Mouse (Mus musculus) lung, adult 2 months (tissue): ENCODE measurements around the gene Numbl. TPM values are rescaled to one million over a fixed set of nuclear protein-coding genes. Genes with fewer than 3 reads are reported as not detected.
A peak's percentile ranks its signal among the peaks of the same experiment; 100 is the strongest.

Source experiments
- DNase-seq: peaks from one replicate; pipeline ENCODE4 v3.0.0; 2022
- H3K4me1 ChIP-seq: fragments of 200-500 bp; 2 replicates; pipeline ENCODE4 v1.6.1; 2011; ENCODE audit warnings: low read length; ENCODE audit not compliant: control insufficient read depth, insufficient read depth
- H3K4me3 ChIP-seq: fragments of 200-500 bp; replicated peaks from 2 replicates; pipeline ENCODE3; 2011; ENCODE audit warnings: low read depth, mild to moderate bottlenecking, control low read depth, low read length; ENCODE audit errors: extremely low read depth
- CTCF ChIP-seq: fragments of 200-500 bp; IDR thresholded peaks from 2 replicates; pipeline ENCODE4 v1.5.1; 2011; ENCODE audit warnings: mild to moderate bottlenecking, low read length, control low read depth; ENCODE audit not compliant: insufficient read depth
- POLR2A ChIP-seq: fragments of 200-500 bp; IDR thresholded peaks from 2 replicates; pipeline ENCODE4 v1.6.1; 2011; ENCODE audit warnings: low read depth, mild to moderate bottlenecking, control low read depth, low read length, borderline replicate concordance; ENCODE audit errors: extremely low read depth
- WGBS: fragments of 180-500 bp; shearing (Covaris S2); methylation state at CpG from one replicate; pipeline ENCODE4 v1.1.7; 2018; 5-methylcytosine and 5-hydroxymethylcytosine counted together
- polyA plus RNA-seq: library from polyadenylated mRNA; depleted of rRNA; stranded (reverse); fragments of >200 nt; gene quantifications from 2 replicates; pipeline ENCODE4 v1.2.3, GENCODE M21; 2012; rRNA removed

Gene Numbl
- polyA plus RNA-seq, 1 experiment = 33.0 TPM

DNA sequence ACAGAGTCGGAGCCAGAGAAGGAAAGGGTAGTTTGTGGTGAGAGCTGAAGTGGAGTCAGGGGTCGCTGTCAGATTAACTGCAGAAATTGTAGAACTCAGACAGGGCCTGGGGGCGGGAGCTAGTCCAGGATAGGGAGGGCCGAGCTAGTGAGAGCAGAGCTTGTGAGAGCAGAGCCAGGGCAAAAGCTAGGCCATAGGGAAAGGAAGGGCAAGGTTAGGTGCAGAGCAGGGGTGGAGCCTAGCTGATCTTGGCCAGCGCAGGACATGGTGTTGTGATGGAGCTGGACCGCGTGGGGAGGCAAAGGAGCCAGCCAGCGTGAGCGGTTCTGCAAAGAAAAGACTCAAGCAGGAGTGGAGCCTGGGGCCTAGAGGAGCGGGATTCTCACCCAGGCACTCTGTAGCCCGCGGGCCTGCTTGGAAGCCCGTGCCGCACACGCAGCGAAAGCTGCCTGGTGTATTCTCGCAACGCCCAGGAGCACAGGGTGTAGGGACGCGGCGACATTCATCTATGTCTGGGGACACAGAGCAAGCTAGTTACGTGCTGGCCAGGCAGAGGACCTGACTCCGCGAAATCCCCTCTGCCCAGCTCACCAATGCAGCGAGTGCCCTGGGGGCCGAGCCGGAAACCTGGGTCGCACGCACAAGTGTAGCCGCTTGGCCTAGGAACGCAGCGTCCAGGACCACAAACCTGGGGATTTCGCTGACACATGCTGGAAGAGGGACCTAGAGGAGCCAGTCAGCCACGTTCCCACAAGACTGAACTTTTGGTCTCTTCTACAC is 68.1 kb downstream of the Numbl start:
- Histone ChIP-seq H3K4me3 (no peak overlapping the region), H3K4me1 (peaks cover 12% of the 10 kb centered on the region)
- 71% methylated on average over 34 of the region's 34 CpGs for WGBS
- TF ChIP-seq CTCF (no peak), POLR2A (no peak)
- peak; percentile 31 for DNase-seq

DNA sequence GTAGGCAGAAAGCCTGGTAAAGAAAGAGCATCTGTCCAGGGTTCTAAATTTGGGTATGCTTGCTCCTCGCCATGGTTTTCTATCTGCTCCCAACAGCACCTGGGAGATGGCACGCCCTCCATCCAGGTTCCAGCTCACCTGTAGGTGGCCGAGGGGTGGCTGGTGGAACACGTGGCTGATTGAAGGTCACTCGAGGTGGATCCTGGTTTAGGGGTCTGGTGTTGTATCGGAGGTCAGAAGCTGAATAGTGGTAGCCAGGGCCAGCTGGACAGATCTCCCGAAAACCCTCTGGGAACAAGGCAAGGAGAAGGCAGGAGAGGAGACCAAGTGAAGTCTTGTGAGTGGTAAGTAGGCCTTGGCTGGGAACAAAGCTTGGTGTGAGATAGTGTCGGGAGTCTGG is 69.3 kb downstream of the Numbl start:
- DNase-seq = no peak
- WGBS = 99% methylated on average over 8 of the region's 8 CpGs
- no peak overlapping the region for H3K4me3 ChIP-seq
- H3K4me1 ChIP-seq = peaks cover 14% of the 10 kb centered on the region
- no peak for TF ChIP-seq POLR2A
- no peak for TF ChIP-seq CTCF

DNA sequence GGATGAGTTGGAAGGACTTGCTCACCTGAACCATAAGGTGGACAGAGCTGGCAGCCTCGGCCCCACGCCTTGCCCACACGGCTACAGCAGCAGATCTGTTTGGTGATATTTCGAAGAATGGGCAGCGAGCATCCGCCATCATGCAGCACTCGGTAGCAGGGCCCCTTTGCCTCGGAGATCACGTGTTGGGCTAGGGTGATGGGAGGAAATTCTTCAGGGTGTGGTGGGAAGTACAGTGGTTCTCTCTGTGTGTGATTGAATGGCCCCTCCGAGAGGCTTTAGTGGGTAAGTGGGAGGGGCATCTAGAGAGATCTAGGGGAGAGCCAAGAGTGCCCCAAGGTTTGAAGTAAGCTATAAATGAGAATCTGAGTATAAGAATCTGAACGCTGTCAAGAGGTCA is 69.9 kb downstream of the Numbl start:
- H3K4me1 ChIP-seq = peaks cover 14% of the 10 kb centered on the region

DNA sequence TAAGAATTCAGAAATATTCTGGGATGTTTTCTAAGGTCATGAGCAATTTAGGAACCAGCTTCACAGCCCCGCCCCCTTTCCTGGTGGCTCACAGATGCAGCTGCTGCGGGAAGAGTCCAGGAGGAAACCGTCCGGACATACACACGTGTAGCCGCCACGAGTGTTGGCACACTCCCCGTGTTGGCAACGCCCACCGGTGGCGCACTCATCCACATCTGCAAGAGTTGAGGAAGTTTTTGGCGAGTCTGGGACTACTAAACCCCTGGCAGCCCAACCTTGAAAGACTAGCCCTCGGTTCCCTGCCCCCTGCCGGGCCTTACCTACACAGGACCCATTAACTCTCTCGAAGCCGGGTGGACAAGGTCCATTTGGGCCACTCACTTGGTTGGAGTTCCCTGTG is 70.4 kb downstream of the Numbl start:
- peaks cover 14% of the 10 kb centered on the region for H3K4me1 ChIP-seq
- H3K4me3 ChIP-seq = no peak overlapping the region
- DNase-seq = peak; percentile 25
- 31% methylated on average over 16 of the region's 16 CpGs for WGBS
- TF ChIP-seq POLR2A (no peak), CTCF (no peak)

More for the DNA sequence above, 69.9 kb downstream of the Numbl start:
- WGBS = 69% methylated on average over 11 of the region's 11 CpGs
- no peak for DNase-seq
- H3K4me3 ChIP-seq = no peak overlapping the region
- TF ChIP-seq POLR2A (no peak), CTCF (no peak)

DNA sequence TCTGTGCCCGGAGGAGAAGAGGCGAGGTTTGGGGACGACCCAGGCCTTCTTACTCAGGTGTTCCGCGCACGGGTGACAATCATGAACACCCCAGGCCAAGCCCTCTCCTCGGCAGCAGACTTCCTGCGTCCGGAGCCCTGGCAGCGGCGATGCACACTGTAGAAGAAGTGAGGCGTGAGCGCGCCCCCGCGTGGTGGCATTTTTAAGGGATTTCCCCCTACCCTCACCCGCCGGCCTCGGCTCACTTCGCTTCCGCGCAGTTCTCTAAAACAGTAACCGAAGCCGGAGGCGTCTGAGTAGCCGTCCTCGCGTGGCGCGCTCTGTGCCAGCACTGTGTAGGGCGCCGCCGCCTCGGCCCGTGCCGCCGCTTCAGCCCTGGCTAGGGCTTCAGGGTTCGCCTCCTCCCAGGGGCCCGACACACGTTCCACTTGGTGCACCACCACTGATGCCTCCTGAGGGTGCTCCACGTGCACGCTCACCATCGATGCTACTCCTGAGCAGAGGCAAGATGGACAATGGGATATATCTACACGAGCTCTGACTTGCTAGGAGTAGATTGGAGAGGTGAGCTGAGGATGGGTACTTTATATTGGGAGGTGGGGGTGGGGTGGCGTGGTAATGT is 71.2 kb downstream of the Numbl start:
- TF ChIP-seq CTCF (peak; percentile 55), POLR2A (no peak)
- WGBS = 10% methylated on average over 45 of the region's 45 CpGs
- H3K4me3 ChIP-seq = no peak overlapping the region
- peaks cover 14% of the 10 kb centered on the region for H3K4me1 ChIP-seq
- peak; percentile 89 for DNase-seq

DNA sequence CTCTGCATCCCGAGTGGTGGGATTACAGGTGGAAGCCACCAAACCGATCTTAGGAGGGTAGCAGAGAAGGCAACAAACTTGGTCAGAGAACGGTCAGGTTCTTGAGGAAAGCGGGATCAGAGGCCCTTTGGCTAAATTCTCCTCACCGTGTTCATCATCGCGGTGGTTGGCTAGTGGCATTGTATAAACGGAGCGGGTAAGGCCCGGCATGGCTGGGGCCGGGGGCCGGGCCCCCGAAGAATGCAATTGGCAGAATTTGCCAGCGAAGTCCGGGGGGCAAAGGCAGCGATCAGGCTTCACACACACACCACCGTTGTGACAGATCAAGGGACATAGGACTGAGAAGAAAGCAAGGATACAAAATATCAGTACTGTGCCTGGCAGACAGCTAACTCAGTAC is 71.7 kb downstream of the Numbl start:
- peaks cover 14% of the 10 kb centered on the region for H3K4me1 ChIP-seq
- 38% methylated on average over 17 of the region's 17 CpGs for WGBS
- no peak overlapping the region for H3K4me3 ChIP-seq
- peak; percentile 15 for DNase-seq
- TF ChIP-seq POLR2A (no peak), CTCF (no peak)

DNA sequence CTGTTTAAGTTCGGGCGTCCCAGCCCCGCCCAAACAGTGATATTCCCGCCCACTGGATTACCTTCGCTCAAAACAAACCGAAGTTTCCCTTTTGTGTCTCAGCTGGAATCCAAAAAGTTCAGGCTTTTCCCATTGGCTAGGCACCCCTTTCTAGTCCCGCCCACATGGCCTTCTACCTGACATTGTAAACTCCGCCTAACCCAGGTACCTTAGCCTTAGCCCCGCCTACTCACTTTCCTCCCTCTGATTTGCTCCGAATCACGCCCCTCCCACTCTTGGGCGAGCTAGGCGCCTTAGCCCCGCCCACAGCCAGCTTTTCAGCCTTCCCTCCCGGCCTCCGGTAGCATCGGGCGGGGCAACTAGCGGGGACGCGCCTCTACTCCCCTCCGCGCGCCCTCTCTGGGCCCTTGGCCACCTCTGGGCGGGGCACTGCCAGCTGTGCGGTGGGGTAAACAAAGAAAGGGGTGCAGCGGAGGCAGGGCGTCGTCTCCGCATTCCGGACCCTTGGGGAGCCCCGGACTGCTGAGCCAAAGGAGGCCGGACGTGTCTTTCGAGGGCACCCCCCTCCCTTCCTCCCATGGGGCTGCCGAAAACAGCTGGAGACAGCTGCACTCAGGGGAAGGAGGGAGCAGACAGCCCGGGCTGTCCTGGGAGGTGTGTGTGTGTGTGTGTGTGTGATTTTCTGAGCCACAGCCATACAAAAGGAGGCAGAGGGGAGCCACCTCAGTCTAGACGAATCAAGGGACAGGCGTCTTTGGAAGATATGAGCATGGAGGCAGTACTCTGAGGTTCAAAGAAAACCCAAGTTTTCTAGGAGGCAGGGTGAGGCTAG is 72.7 kb downstream of the Numbl start:
- Histone ChIP-seq H3K4me1 (peaks cover 14% of the 10 kb centered on the region), H3K4me3 (peak overlapping the region; percentile 51)
- WGBS = 2% methylated on average over 39 of the region's 39 CpGs
- TF ChIP-seq POLR2A = no peak
- no peak for TF ChIP-seq CTCF
- DNase-seq = peak; percentile 95

DNA sequence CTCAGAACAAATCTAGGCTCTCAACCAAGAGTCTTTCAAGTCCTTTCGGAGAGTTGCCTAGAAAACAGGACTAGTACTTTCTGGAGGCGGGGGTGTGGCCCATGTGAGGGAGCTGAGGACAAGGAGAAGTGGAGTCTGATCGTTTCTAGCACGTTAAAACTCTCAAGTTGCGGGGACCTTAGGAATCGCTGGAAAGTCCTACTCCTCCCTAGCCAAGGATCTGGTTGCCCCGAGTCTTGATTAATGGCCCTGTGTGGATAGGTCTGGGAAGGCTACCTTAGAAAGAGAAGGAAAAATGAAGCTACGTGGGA is 73.3 kb downstream of the Numbl start:
- peak overlapping the region; percentile 51 for H3K4me3 ChIP-seq
- TF ChIP-seq CTCF = no peak
- WGBS = 2% methylated on average over 8 of the region's 8 CpGs
- H3K4me1 ChIP-seq = peaks cover 14% of the 10 kb centered on the region
- peak; percentile 46 for DNase-seq

Other genes with a start within 250 kb of the Numbl start
- 0.11 and 0.12 TPM in 2 replicates for gene Cyp2a12, start 229.4 kb upstream of the Numbl start, polyA plus RNA-seq
- 3,886 and 4,289 TPM in 2 replicates for gene Cyp2f2, start 138.5 kb upstream of the Numbl start, polyA plus RNA-seq
- gene Cyp2t4, start 104.7 kb upstream of the Numbl start, polyA plus RNA-seq = not detected in 2 replicates
- gene Egln2, start 91.6 kb upstream of the Numbl start, polyA plus RNA-seq = 107 and 115 TPM in 2 replicates
- 67.8 and 69.0 TPM in 2 replicates for gene Rab4b, start 79.5 kb upstream of the Numbl start, polyA plus RNA-seq
- not detected in 2 replicates for gene Gm21983, start 77.3 kb upstream of the Numbl start, polyA plus RNA-seq
- 10.5 and 13.5 TPM in 2 replicates for gene Mia, start 77.3 kb upstream of the Numbl start, polyA plus RNA-seq
- 11.2 and 13.5 TPM in 2 replicates for gene BC024978, start 62.7 kb upstream of the Numbl start, polyA plus RNA-seq
- gene Snrpa, start 62.2 kb upstream of the Numbl start, polyA plus RNA-seq = 135 and 136 TPM in 2 replicates
- gene Itpkc, start 29.8 kb upstream of the Numbl start, polyA plus RNA-seq = 8.6 and 11.2 TPM in 2 replicates
- gene Coq8b, start 25.4 kb upstream of the Numbl start, polyA plus RNA-seq = 68.6 and 76.8 TPM in 2 replicates
- 496 and 612 TPM in 2 replicates for gene Ltbp4, start 79.3 kb downstream of the Numbl start, polyA plus RNA-seq
- 76.4 and 85.1 TPM in 2 replicates for gene Shkbp1, start 97.6 kb downstream of the Numbl start, polyA plus RNA-seq
- gene Gm20479, start 99.0 kb downstream of the Numbl start, polyA plus RNA-seq = not detected in 2 replicates
- 0.05 and 0.13 TPM in 2 replicates for gene Sptbn4, start 189.3 kb downstream of the Numbl start, polyA plus RNA-seq
- 71.6 and 78.8 TPM in 2 replicates for gene Blvrb, start 189.5 kb downstream of the Numbl start, polyA plus RNA-seq
- 10.2 and 10.5 TPM in 2 replicates for gene Sertad3, start 215.3 kb downstream of the Numbl start, polyA plus RNA-seq
- gene Sertad1, start 228.5 kb downstream of the Numbl start, polyA plus RNA-seq = 50.7 and 56.1 TPM in 2 replicates
- gene Prx, start 240.9 kb downstream of the Numbl start, polyA plus RNA-seq = 62.0 and 67.4 TPM in 2 replicates